Comparison of ENCODE assay signal across 8 mouse cellular contexts in the genomic region with DNA sequence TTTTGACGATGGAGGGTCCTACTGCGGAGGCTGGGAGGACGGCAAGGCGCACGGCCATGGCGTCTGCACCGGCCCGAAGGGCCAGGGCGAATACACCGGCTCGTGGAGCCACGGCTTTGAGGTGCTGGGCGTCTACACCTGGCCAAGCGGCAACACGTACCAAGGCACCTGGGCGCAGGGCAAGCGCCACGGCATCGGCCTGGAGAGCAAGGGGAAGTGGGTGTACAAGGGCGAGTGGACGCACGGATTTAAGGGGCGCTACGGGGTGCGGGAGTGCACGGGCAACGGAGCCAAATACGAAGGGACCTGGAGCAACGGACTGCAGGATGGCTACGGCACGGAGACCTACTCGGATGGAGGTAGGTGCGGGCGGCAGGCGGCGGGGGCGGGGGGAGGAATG. TPM values are rescaled to one million over a fixed set of nuclear protein-coding genes. Genes with fewer than 3 reads are reported as not detected.
A peak's percentile ranks its signal among the peaks of the same experiment; 100 is the strongest.
DNase-seq lines count a peak whose midpoint lies in the region; ATAC-seq lines count a peak whose summit lies in the region.
"Had no signal": no experiment of that assay in that cellular context is flagged by ENCODE, and none has a peak within 500 bp of the region (broad histone marks: within the 10 kb centered on the region; RNA-seq: fewer than 3 reads in every experiment).

No protein-coding gene starts in this region.

- H3K27me3 ChIP-seq in lung, embryonic 16.5 days (ENCODE audit: control insufficient read depth, insufficient read depth, low read depth, low read length) = peaks cover 55% of the 10 kb centered on the region
- H3K27me3 ChIP-seq in embryonic facial prominence, embryonic 12.5 days = peaks cover 72% of the 10 kb centered on the region
- peaks cover 57% of the 10 kb centered on the region for H3K27me3 ChIP-seq in intestine, embryonic 16.5 days (replicated peaks; ENCODE audit: control insufficient read depth, insufficient read depth, low read length)
- peaks cover 48% of the 10 kb centered on the region for H3K27me3 ChIP-seq in stomach, embryonic 14.5 days (ENCODE audit: control insufficient read depth, insufficient read depth, low read length)

- peak overlapping the region; percentile 83 for H3K4me2 ChIP-seq in lung, embryonic 16.5 days (ENCODE audit: low read depth, low read length)
- H3K4me2 ChIP-seq in embryonic facial prominence, embryonic 12.5 days (replicated peaks) = peak overlapping the region; percentile 84
- peak overlapping the region; percentile 73 for H3K4me2 ChIP-seq in intestine, embryonic 16.5 days (ENCODE audit: low read depth, low read length)
- H3K4me2 ChIP-seq in stomach, embryonic 14.5 days (replicated peaks; ENCODE audit: low read depth, low read length) = peak overlapping the region; percentile 80

- H3K4me1 ChIP-seq in lung, embryonic 16.5 days (replicated peaks; ENCODE audit: control insufficient read depth, insufficient read depth, low read length) = peaks cover 3% of the 10 kb centered on the region; the same call in 1 of the 2 replicates
- H3K4me1 ChIP-seq in embryonic facial prominence, embryonic 12.5 days = peaks cover 5% of the 10 kb centered on the region
- peaks cover 7% of the 10 kb centered on the region for H3K4me1 ChIP-seq in intestine, embryonic 16.5 days (ENCODE audit: control insufficient read depth, insufficient read depth, low read length)
- no peaks in the 10 kb centered on the region; the same call in 1 of the 2 replicates for H3K4me1 ChIP-seq in stomach, embryonic 14.5 days (ENCODE audit: control insufficient read depth, insufficient read depth, low read length)
- H3K4me1 ChIP-seq: liver, embryonic 15.5 days had no signal

- H3K9me3 ChIP-seq in lung, embryonic 16.5 days (ENCODE audit: control insufficient read depth, low read length) = peaks cover 6% of the 10 kb centered on the region
- H3K9me3 ChIP-seq in embryonic facial prominence, embryonic 12.5 days = no peaks in the 10 kb centered on the region
- H3K9me3 ChIP-seq in intestine, embryonic 16.5 days (ENCODE audit: control insufficient read depth, low read length) = no peaks in the 10 kb centered on the region
- H3K9me3 ChIP-seq in stomach, embryonic 14.5 days (ENCODE audit: control insufficient read depth, low read depth, low read length) = no peaks in the 10 kb centered on the region; the same call in 1 of the 2 replicates
- H3K9me3 ChIP-seq: liver, embryonic 15.5 days had no signal

- H3K27ac ChIP-seq in lung, embryonic 16.5 days (ENCODE audit: low read length) = no peak overlapping the region
- no peak overlapping the region for H3K27ac ChIP-seq in embryonic facial prominence, embryonic 12.5 days
- no peak overlapping the region for H3K27ac ChIP-seq in intestine, embryonic 16.5 days (ENCODE audit: low read length)
- no peak overlapping the region for H3K27ac ChIP-seq in stomach, embryonic 14.5 days (ENCODE audit: low read length)
- H3K27ac ChIP-seq: liver, embryonic 15.5 days had no signal

- DNase-seq in lung, adult 18-20 months = no peak
- no peak for DNase-seq in urinary bladder, postnatal 14 days (ENCODE audit: low spot score)
- DNase-seq in ovary, postnatal 14 days (ENCODE audit: low spot score) = no peak

- H3K36me3 ChIP-seq in lung, embryonic 16.5 days (ENCODE audit: control insufficient read depth, insufficient read depth, low read length) = no peaks in the 10 kb centered on the region
- no peaks in the 10 kb centered on the region for H3K36me3 ChIP-seq in embryonic facial prominence, embryonic 12.5 days
- no peaks in the 10 kb centered on the region for H3K36me3 ChIP-seq in intestine, embryonic 16.5 days (ENCODE audit: control insufficient read depth, insufficient read depth, low read length)
- no peaks in the 10 kb centered on the region for H3K36me3 ChIP-seq in stomach, embryonic 14.5 days (ENCODE audit: control insufficient read depth, insufficient read depth, low read length)
- H3K36me3 ChIP-seq: liver, embryonic 15.5 days had no signal

- under 1% methylated on average over 34 of the region's 37 CpGs for WGBS in lung, embryonic 16.5 days
- WGBS in embryonic facial prominence, embryonic 12.5 days = under 1% methylated on average over 33 of the region's 37 CpGs
- under 1% methylated on average over 37 of the region's 37 CpGs for WGBS in intestine, embryonic 16.5 days
- under 1% methylated on average over 37 of the region's 37 CpGs for WGBS in stomach, embryonic 14.5 days

- ATAC-seq in lung, embryonic 16.5 days (ENCODE audit: low read depth) = no peak
- ATAC-seq in embryonic facial prominence, embryonic 12.5 days (ENCODE audit: insufficient number of reproducible peaks, insufficient read depth, low FRiP score, low TSS enrichment) = no peak
- ATAC-seq in intestine, embryonic 16.5 days = no peak
- no peak for ATAC-seq in stomach, embryonic 14.5 days (ENCODE audit: insufficient number of reproducible peaks, insufficient read depth, low FRiP score, low read depth)

- no peak overlapping the region for H3K9ac ChIP-seq in lung, embryonic 16.5 days (ENCODE audit: low read length)
- H3K9ac ChIP-seq in embryonic facial prominence, embryonic 12.5 days = peak overlapping the region; percentile 38; the same call in 1 of the 2 replicates
- H3K9ac ChIP-seq in intestine, embryonic 16.5 days (ENCODE audit: low read depth, low read length) = no peak overlapping the region
- no peak overlapping the region for H3K9ac ChIP-seq in stomach, embryonic 14.5 days (replicated peaks; ENCODE audit: low read depth, low read length)
- H3K9ac ChIP-seq: liver, embryonic 15.5 days had no signal

- peak overlapping the region; percentile 51 for H3K4me3 ChIP-seq in lung, embryonic 16.5 days (ENCODE audit: low read length)
- H3K4me3 ChIP-seq in embryonic facial prominence, embryonic 12.5 days = peak overlapping the region; percentile 51
- peak overlapping the region; percentile 50 for H3K4me3 ChIP-seq in intestine, embryonic 16.5 days (ENCODE audit: low read length)
- peak overlapping the region; percentile 37 for H3K4me3 ChIP-seq in stomach, embryonic 14.5 days (ENCODE audit: low read depth, low read length)
- H3K4me3 ChIP-seq: liver, embryonic 15.5 days had no signal

RNA-seq across cellular contexts. Expression of a gene that starts 1.2 kb away (rescaled TPM):
- 0.38 and 0.50 TPM in 2 replicates for polyA plus RNA-seq in lung, embryonic 16.5 days (2015; fragmentation: Nextera tagmentation; extraction: Ambion mirVana)
- polyA plus RNA-seq in embryonic facial prominence, embryonic 12.5 days (2016; fragmentation: Nextera tagmentation; extraction: Ambion mirVana) = 6.7 and 8.6 TPM in 2 replicates
- 2.8 and 3.3 TPM in 2 replicates for polyA plus RNA-seq in intestine, embryonic 16.5 days (2015; fragmentation: Nextera tagmentation; extraction: Ambion mirVana)
- 3.4 and 3.6 TPM in 2 replicates for polyA plus RNA-seq in stomach, embryonic 14.5 days (2014; fragmentation: Nextera tagmentation; extraction: Ambion mirVana)
